Mouse (Mus musculus): Measurements from ENCODE around the gene Erbb2. TPM values are rescaled to one million over a fixed set of nuclear protein-coding genes. Genes with fewer than 3 reads are reported as not detected.
"Not testable (repeated sequence)": the region's sequence is repeated elsewhere in the genome, so short reads cannot be mapped to it uniquely, and the experiment has no call there.

Gene Erbb2
- total RNA-seq (2021): 1 to 10 TPM; 1.8 to 2.9 TPM
- long read RNA-seq, experiment 1, partial matches to known transcripts: 1 of 1 reads
- long read RNA-seq, experiment 1, other reads (novel, unspliced or antisense): 0 of 1 reads
- long read RNA-seq, experiment 2: 0 reads

DNA sequence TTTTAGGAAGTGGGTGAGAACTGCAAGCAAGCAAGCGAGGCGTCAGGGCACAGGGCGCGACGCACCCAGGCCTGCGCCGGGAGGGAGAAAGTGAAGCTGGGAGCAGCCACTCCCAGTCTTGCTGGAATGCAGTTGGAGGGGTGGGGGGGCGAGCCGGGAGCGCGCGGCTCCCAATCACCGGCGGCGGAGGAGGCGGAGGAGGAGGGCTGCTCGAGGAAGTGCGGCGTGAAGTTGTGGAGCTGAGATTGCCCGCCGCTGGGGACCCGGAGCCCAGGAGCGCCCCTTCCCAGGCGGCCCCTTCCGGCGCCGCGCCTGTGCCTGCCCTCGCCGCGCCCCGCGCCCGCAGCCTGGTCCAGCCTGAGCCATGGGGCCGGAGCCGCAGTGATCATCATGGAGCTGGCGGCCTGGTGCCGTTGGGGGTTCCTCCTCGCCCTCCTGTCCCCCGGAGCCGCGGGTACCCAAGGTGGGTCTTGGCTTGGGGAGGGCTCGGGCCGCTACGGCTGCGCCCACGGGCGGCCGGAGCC, at the start of gene Erbb2:
Erbb2 (plus strand) TSS at position 198 of the 524 bp plus-strand sequence.
- DNase-seq: peak; percentile 50 to 61
- intact Hi-C loops (cut with DNase I): no loop called here

DNA sequence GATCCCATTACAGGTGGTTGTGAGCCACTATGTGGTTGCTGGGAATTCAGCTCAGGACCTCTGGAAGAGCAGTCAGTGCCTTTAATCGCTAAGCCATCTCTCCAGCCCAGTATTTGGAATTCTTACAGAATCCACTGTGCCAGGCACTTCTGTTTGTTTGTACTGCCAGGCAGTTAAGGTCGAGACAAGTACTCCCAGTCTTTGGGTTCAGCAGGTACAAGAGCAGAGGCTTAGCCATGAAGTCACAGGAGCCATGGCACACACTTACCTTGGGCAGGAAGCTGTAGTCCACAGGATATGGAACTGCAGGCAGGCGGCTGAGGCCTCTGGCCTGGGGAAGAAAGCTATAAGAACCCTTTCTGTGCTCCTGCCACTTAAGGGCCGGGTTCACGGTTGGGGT, 48.5 kb upstream of the Erbb2 start:
- DNase-seq: no peak
- intact Hi-C loops (cut with DNase I): no loop called here

DNA sequence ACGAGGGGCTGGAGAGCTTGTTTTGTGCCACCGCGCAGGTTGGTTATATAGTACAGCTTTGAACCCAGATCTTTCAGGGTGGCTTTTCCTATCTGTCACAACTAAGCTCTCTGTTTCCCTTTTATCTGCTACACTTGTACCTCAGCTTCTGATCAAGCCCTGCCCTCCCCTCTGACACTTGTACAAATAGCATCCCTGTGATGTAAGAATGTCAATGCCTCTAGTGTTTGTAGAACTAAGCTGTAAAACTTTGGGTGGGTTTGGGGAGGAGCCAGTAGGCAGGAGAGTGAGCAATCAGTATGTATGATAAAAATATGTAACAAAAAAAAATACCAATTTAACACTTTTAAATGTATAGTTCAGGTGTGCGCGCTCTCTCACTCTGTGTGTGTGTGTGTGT, 47.9 kb upstream of the Erbb2 start:
- no peak for DNase-seq
- intact Hi-C loops (cut with DNase I): no loop called here

DNA sequence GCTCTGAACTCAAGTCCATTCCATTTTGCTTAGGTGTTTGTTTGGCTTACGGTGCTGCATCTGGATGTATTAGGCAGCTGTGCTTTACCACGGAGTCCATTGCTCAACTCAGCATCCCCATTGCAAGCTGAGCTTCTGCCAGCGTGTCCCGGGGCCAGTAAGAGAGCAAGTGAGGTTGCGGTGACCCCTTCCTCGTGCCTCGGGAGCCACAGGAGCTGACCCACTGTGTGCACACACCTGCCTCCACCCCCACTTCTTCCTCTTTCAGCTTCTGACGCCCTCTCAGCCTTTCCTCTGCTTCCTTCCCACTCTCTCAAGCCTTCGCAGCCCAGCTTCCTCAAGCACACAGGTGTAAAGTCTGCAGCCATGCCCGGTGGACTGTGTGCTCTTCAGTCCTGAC, 46.0 kb upstream of the Erbb2 start:
- intact Hi-C loops (cut with DNase I): no loop called here
- no peak for DNase-seq

DNA sequence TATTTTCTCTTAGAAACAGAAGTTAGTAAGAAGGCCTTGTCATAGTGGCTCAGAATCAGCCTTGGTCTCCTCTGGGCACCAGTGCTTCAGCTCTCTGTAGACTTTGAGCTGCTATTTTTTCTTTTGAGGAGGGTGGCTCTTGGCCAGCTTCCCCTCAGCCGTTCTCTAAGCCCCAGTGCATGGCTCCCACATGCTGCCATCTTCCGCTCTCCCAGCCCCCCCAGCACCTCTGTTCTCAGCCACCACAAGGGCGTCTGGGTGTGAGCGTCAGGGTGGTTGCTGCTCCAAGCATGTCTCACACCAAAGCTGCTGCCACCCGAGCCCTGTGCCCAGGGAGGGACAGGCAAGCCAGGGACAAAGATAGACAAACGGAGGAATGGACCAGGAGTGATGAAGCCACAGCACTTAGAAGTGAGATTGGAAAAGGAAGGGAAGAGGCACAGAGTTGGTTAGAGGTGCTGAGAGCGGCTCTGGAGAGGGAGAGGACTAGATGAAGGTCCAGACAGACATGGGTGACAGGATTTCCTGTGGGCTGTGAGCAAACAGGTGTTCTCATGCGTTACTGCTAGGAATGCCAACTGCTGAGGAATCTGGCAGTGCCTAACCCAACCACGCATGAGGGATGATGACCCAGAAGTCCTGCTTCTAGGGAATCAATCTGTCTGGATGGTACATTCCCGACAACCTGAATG, 45.0 kb upstream of the Erbb2 start:
- intact Hi-C loops (cut with DNase I): no loop called here
- DNase-seq: no peak

DNA sequence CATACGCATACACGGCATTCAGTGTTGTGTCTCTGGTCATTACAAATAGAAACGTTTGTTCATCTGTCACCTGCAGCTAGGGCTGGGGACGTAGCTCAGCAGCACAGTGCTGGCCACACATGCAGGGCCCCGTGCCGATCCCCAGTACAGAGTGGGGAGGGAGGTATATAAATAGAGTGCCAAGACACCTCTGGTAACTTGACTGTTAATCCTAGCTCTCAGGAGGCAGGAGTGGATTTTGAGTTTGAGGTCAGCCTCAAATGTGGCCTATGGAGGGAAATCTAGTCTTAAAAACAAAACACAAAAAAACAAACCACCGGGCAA, 44.4 kb upstream of the Erbb2 start:
- intact Hi-C loops (cut with DNase I): no loop called here
- DNase-seq: no peak

DNA sequence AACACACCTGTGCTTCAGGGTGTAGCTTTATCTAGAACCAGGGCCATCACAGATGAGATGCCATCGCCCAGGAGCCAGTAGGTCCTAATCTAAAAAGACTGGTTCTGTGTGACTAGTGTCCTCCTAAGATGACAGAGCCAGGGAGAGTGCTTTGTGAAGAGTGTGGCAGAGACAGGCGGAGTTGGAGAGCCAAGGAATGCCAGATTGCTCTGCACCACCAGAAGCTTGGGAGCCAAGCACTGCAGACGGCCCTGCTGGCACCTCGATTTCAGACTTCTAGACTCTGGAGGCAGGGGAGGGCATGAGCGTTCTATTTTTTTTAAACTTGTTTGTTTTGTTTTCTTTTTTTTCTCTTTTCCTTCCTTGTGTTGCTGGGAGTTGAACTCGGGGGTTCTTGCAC, 42.9 kb upstream of the Erbb2 start:
- no peak for DNase-seq
- intact Hi-C loops (cut with DNase I): no loop called here

DNA sequence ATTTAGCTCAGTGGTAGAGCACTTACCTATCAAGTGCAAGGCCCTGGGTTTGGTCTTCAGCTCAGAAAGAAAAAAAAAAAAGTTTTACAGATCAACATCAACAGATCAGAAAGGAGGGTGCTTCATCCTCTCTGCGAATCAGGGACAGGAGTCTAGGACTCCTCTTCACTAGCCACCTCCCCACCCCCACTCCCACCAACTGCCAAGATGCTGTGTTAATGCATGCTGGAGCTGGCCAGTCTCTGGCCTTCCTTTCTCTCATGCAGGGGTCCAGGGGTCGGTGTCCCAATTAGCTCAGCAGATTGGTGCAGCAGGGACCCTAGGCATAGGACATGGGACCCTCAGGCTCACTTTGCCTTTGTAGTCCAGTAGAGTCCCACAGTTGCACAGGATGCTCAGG, 41.7 kb upstream of the Erbb2 start:
- intact Hi-C loops (cut with DNase I): no loop called here
- no peak for DNase-seq

DNA sequence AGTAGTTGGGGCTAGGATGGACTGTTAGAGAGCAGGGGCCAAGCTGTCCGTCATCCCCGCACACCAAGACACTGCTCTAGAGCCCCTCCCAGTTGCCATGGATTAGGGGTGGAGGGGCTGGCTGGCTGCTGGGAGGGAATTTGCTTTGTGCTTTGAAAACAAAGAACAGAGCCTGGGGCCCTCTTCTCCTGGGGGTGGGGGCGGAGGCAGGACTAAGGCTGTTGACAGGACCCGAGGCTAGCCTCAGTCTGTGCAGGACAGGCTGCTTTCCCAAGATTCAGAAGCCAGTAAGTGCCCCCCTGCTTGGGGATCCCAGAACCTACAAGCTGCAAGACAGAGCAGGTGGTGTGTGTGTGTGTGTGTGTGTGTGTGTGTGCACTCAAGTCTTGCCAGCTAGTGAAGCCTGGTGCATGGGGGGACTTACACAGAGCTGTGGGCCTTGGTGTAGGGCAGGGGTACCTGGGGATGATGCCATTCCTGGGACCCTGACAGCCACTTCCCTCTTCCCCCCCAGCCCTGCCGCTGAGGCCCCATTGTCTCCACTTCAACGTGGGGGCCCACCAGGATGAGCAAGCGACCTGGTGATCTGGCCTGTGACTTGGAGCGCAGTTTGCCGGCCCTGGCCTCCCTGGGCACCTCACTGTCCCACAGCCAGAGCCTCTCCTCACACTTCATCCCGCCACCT, 40.6 kb upstream of the Erbb2 start:
- intact Hi-C loops (cut with DNase I): loop anchor here (1.0 kb wide), 1 partner anchor 26 kb away; no protein-coding TSS in a partner anchor
- no peak for DNase-seq

DNA sequence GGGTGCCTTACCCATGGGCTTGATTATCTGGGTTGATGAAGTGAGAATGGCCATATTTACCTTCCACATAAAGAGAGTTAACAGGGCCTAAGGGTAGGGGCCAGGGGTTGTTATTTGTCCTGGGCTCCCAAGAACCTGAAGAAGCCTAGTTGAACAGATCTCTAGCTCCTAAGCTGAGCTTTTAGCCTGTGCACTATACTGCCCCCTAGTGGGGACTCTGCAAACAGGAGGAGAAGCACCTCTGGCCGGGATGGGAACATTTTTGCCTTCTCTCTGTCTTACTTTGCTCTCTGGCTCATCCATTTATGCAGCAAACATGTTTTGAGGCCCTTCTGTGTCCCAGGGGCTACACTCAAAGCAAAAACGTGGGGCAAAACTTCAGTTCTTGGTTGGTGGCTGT, 39.9 kb upstream of the Erbb2 start:
- peak in 1 of 2 experiments; percentile 57 for DNase-seq

DNA sequence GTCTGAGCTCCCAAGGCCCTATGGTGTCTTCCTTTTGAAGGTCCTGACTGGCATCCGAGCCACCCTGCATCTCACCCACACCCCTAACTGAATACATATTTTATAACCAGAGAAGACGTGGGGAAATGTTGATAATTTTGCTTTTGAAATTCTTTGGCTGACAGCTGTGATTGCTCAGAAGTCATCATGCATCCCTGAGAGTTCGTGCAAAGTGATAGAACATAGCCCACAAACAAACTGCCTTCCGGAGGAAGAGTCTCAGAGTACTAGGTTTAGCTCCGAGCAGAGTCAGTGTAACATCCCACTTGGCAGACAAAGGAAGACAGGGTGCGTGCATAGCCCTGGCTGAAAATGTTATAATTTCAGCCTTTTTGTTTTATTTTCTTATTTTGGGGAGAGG, 39.0 kb upstream of the Erbb2 start:
- intact Hi-C loops (cut with DNase I): no loop called here
- DNase-seq: no peak

More for the DNA sequence above, 39.9 kb upstream of the Erbb2 start:
- intact Hi-C loops (cut with DNase I): no loop called here

DNA sequence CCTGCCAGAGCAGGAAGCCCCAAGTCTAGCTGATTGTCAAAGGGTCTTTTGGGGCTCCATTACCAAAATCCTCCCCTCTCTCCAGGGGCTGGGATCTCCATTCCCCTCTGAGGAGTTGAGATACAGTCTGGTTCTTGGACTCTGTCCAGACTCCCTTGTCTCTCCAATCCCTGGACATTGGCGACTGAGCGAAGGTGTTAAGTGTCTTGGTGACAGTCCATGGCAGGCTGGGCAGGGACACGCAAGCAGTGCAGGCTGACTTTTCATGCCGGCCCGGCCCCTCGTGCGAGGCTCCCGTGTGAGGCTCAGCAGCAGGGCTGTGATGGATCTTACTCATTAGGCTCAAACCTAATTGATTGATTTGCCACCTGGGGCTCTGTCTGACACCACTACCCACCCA, 38.0 kb upstream of the Erbb2 start:
- no peak for DNase-seq
- intact Hi-C loops (cut with DNase I): no loop called here

DNA sequence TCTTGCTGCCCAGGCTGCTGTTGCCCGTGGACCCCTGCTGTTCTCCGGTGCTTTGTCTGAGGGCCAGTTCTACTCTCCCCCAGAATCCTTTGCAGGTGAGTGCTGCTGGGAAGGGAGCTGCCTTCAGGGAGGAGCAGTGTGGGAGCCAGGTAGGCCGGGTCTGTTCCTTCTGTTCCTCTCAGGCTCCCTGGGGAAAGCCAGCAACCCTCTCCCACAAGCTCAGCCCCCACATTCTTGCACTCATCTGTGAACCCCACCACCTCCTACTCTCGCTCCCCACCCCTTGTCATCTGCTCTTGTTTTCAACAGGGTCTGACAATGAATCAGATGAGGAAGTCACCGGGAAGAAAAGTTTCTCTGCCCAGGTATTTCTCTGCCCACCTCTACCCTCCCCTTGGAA, 35.5 kb upstream of the Erbb2 start:
- intact Hi-C loops (cut with DNase I): no loop called here
- DNase-seq: no peak

DNA sequence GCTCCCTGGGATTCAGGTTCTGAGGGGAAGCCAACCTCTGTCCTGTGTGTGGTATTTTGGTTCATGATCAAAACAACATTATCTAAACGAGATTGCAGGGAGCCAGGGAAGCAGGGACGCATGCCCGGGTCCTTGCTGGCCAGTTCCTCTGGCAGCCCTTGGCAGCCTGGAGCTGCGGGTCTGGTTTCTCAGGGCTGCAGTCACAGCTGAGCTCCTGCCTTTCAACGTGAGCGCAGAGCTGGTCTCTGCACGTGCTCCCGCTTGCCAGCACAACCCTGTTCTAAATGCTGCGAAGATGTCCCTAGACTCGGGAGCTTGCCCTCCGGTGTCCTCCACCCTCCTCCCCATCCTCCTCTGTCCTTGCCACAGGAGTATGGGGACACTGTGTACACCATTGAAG, 34.5 kb upstream of the Erbb2 start:
- peak in 1 of 2 experiments; percentile 36 for DNase-seq
- intact Hi-C loops (cut with DNase I): no loop called here

DNA sequence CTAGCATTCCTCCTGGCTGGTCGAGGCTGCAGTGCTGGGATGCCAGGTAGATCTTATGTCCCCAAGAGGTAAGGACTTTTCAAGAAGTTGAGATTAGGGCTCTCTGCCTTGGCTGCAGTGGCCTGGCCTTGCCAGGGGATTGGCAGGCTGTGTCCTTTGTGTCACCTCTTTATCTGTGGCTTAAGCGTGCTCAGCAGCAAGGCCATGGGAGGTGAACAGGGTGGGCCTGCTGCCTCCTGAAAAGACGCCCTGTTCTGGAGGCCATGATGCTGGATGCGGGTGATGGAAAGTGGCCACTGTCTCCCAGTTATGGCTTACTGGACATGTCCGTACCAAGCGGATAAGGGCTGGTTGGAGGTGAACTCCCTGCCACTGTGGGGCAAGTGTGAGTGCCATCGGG, 32.9 kb upstream of the Erbb2 start:
- intact Hi-C loops (cut with DNase I): no loop called here
- no peak for DNase-seq

DNA sequence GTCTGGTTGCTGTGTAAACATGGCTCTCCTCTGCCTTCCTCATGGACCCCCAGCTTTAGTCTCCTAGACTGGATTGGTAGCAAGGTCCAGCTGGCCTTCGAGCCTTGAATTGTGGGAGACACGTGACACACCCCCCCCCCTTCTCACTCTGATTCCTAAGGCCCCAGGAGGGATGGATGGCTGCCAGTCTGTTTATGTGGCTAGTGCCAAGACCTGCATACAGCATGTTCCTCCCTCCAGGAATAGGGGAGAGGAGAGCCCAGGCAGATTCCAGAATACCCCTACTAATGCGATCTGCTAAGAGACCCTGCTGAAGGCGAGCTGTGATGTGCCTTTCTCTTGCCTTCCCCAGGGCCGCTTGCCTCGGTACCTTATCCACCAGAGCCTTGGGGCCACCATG, 32.2 kb upstream of the Erbb2 start:
- intact Hi-C loops (cut with DNase I): no loop called here
- no peak for DNase-seq

DNA sequence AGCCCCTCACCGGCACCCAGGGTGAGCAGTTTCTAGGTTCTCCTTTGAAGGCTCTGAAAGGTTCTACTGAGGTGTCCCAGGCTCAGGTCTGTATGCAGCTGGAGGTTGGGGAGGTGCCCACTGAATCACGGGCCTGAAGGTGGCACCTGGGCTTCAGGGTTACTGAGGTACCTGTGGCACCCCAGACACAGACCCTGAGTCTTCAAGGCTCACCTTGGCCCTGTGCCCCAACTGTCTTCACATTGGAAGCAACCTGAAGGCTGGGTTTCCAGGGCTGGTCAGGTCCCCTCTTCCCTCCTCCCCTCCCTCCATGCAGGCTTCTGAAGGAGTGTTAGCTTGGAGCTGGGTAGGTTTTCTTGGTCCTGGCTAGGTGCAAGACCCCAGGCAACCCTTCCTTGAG, 30.6 kb upstream of the Erbb2 start:
- intact Hi-C loops (cut with DNase I): no loop called here
- no peak for DNase-seq

DNA sequence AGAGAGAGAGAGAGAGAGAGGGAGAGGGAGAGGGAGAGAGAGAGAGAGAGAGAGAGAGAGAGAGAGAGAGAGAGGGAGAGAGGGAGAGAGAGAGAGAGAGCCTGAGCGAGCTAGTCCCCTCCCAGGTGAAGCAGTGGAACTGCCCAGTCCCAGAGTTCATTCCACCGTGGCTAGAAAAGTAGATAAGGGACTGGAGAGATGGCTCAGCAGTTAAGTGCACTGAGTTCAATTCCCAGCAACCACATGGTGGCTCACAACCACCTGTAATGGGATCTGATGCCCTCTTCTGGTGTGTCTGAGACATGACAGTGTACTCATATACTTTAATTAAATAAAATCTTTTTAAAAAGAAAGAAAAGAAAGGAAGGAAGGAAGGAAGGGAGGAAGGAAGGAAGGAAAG, 29.9 kb upstream of the Erbb2 start:
- intact Hi-C loops (cut with DNase I); DNase-seq: not testable (repeated sequence)

DNA sequence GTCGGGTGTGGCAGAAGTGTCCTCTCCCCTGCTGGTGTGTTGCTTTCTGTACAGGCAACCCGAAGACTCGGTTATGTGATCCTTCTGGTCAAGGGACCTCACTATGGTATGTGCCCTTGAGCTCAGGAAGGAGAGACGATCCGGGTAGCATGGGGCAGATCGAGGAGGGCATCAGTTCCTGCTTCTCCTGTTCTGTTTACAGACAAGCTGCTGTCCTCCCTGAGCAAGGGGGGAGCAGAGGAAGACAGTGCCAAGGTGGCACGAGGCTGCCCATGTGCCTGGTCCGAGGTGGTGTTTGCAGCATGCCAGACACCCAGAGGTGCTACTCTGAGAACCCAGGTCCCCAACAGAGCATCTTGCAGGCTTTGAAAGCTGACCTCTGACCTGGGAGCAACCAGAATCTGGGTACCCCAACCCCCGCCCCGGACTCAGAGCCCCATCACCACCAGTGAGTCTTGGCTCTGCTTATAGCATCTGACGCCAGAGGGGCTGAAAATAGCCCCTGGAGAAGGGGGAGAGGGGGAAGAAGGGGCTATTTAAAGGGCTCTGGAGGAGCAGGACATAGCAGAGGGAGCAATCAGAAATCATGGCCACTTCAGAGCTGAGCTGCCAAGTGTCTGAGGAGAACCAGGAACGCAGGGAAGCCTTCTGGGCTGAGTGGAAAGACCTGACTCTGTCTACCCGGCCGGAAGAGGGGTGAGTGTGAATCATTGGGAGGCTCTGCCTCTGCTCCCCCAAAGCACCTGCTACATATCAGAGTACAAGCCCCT, 28.8 kb upstream of the Erbb2 start, which contains the start of gene Tcap:
Tcap (plus strand) TSS at position 551 of the 770 bp plus-strand sequence.
- intact Hi-C loops (cut with DNase I): no loop called here
- peak in 1 of 2 experiments; percentile 56 for DNase-seq

DNA sequence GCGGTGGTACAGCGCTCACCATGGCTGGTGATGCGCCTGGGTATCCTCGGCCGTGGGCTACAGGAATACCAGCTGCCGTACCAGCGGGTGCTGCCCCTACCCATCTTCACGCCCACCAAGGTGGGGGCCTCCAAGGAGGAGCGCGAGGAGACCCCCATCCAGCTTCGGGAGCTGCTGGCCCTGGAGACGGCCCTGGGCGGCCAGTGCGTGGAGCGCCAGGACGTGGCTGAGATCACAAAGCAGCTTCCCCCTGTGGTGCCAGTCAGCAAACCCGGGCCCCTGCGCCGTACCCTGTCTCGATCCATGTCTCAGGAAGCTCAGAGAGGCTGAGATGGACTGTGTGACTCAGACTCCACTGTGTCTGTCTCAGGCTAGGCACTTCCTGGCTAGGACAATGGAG, 28.1 kb upstream of the Erbb2 start:
- DNase-seq: no peak
- intact Hi-C loops (cut with DNase I): no loop called here

All from gastrocnemius, postnatal 36 days (tissue).